Mouse (Mus musculus) heart, postnatal 0 days (tissue): Measurements from ENCODE around the gene Klhl29. TPM values are rescaled to one million over a fixed set of nuclear protein-coding genes. Genes with fewer than 3 reads are reported as not detected.

Source experiments
- ATAC-seq: fragments of 200-750 bp; cut with Nextera tagmentation; 2 replicates; pipeline ENCODE4 v1.8.0; 2017; ENCODE audit warnings: low read depth, moderate number of reproducible peaks, moderate library complexity; ENCODE audit not compliant: insufficient read depth
- DNase-seq: peaks from one replicate; pipeline ENCODE4 v3.0.0-alpha.2; 2016; ENCODE audit warnings: low spot score
- H3K27ac ChIP-seq: fragments of 300-500 bp; sonication (generic); 2 replicates; pipeline ENCODE4 v1.5.1; 2014; ENCODE audit warnings: low read depth, mild to moderate bottlenecking
- H3K27me3 ChIP-seq: fragments of 300-500 bp; sonication (generic); 2 replicates; pipeline ENCODE4 v1.6.1; 2014; ENCODE audit warnings: low read length, mixed read lengths; ENCODE audit not compliant: control insufficient read depth, insufficient read depth
- H3K36me3 ChIP-seq: fragments of 300-500 bp; sonication (generic); replicated peaks from 2 replicates; pipeline ENCODE4 v1.6.1; 2014; ENCODE audit warnings: low read length, mixed read lengths; ENCODE audit not compliant: control insufficient read depth, insufficient read depth
- H3K4me1 ChIP-seq: fragments of 300-500 bp; sonication (generic); 2 replicates; pipeline ENCODE4 v1.6.1; 2014; ENCODE audit warnings: antibody characterized with exemption; ENCODE audit not compliant: control insufficient read depth, insufficient read depth
- H3K4me2 ChIP-seq: fragments of 300-500 bp; sonication (generic); 2 replicates; pipeline ENCODE4 v1.6.1; 2014; ENCODE audit warnings: low read depth, mild to moderate bottlenecking, low read length, moderate library complexity
- H3K4me3 ChIP-seq: fragments of 300-500 bp; sonication (generic); 2 replicates; pipeline ENCODE4 v1.5.1; 2014; ENCODE audit warnings: low read depth, low read length
- H3K9ac ChIP-seq: fragments of 300-500 bp; sonication (generic); replicated peaks from 2 replicates; pipeline ENCODE4 v1.6.1; 2014; ENCODE audit warnings: low read depth, low read length, mixed read lengths
- H3K9me3 ChIP-seq: fragments of 300-500 bp; sonication (generic); replicated peaks from 2 replicates; pipeline ENCODE4 v1.6.1; 2016; ENCODE audit warnings: low read length; ENCODE audit not compliant: control insufficient read depth
- CTCF ChIP-seq: IDR thresholded peaks from 2 replicates; pipeline ENCODE4 v1.5.1; 2016; ENCODE audit warnings: antibody characterized with exemption, control low read depth, low read depth
- EP300 ChIP-seq: IDR thresholded peaks from 2 replicates; pipeline ENCODE4 v1.6.1; 2016; ENCODE audit warnings: antibody characterized with exemption, low read depth
- WGBS: fragments of 180-500 bp; shearing (Covaris S2); extraction: QIAGEN DNeasy Blood & Tissue Kit; methylation state at CpG from one replicate; pipeline ENCODE4 v1.1.7; 2014; 5-methylcytosine and 5-hydroxymethylcytosine counted together
- polyA plus RNA-seq: library from polyadenylated mRNA; unstranded; fragments of >200 nt; fragmentation: Nextera tagmentation; extraction: Ambion mirVana; gene quantifications from 2 replicates; pipeline ENCODE4 v1.2.1, GENCODE M21; 2015
- total RNA-seq: library from RNA; depleted of rRNA; stranded (reverse); fragments of >200 nt; gene quantifications from 2 replicates; pipeline ENCODE4 v1.2.3, GENCODE M21; 2014; ENCODE audit warnings: low replicate concordance

The Klhl29 gene
- total and polyA plus RNA-seq, 2 experiments from 2014 or later = 0.04 to 0.11 TPM

DNA sequence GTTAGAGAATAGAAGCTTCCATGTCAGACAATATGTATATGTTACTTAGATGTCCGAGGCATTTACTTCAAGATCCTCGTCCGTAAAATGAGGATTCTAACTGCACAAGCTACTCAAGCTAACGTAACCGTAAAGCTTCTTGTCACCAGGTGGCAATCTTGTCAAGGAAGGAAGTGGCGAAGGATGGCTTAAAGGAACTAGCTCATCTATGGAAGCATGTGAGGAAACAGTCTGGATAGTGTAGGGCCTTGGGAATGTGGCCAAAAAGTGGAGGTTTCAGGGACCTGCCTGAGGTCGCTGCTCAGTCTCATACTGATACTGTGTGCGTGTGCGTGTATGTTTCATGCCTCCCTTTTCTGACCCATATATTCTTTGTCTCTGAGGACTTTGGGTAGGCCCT is 275.9 kb downstream of the Klhl29 start:
- no peak for DNase-seq
- Histone ChIP-seq H3K36me3 (no peaks in the 10 kb centered on the region), H3K27ac (no peak overlapping the region), H3K4me2 (no peak overlapping the region), H3K27me3 (no peaks in the 10 kb centered on the region), H3K4me3 (no peak overlapping the region), H3K9ac (no peak overlapping the region), H3K9me3 (no peaks in the 10 kb centered on the region), H3K4me1 (no peaks in the 10 kb centered on the region)
- no peak for ATAC-seq
- TF ChIP-seq EP300 = no peak
- TF ChIP-seq CTCF = no peak
- 70% methylated on average over 9 of the region's 9 CpGs for WGBS

DNA sequence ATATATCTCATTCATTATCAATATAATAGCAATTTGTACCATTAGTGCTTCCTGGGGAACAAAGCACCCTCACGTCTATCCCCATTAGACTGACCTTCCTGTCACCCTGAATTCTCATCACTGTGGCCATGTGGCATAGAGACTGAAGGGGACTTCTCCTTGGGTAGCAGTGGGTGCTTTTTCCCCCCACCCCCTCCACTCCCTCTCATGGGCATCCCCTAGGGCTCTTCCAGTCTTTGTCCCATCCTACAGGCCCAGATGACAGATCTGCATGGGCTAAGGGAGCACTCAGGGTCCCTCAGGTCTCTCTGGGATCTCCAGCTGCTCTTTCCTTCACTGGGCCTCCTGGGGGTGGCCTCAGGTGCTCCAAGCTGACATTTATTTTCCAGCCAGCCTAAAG is 286.8 kb downstream of the Klhl29 start:
- H3K9ac ChIP-seq = no peak overlapping the region
- no peak overlapping the region for H3K4me3 ChIP-seq
- H3K4me2 ChIP-seq = no peak overlapping the region
- no peaks in the 10 kb centered on the region for H3K36me3 ChIP-seq
- no peaks in the 10 kb centered on the region for H3K9me3 ChIP-seq
- ATAC-seq (no peak; the same call in 1 of the 2 replicates), DNase-seq (no peak)
- H3K27me3 ChIP-seq = no peaks in the 10 kb centered on the region
- no peak overlapping the region for H3K27ac ChIP-seq
- WGBS = 44% methylated on average over 1 of the region's 1 CpGs
- no peak for TF ChIP-seq CTCF
- TF ChIP-seq EP300 = no peak
- peaks cover 10% of the 10 kb centered on the region for H3K4me1 ChIP-seq

DNA sequence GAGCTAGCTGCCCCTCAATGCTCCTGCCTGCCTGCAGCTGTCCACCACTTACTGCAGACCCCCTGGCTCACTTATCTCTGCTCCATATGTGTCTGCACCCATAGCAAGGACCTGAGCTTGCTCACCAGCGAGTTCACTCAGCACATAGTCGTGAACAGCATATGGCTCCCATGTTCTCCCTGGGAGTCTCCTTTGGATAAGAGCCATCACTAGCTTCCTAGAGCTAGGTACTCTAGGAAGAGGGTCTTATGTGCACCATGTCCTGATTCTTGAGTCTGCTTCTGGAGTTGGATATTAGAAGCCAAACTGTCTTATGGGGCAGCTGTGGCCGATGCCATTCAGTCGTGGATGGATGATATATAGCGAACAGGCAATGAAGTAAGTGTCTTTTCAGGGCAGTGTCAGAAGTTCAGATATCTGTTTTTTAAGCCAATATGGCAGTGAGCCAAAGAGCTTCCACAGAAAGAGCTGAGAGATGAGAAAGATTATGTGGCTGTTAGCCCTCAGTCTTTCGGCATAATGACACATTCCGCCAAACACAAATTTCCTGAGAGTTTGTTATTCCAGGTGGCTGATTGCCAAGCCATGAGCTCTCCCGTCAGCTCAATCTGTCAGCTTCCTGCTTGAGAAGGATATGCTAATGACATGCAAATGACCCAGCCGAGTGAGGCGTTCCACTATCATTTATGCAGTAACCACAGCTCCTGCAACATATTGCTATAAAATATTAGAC is 287.5 kb downstream of the Klhl29 start:
- peaks cover 10% of the 10 kb centered on the region for H3K4me1 ChIP-seq
- WGBS = 24% methylated on average over 10 of the region's 10 CpGs
- no peak overlapping the region for H3K9ac ChIP-seq
- no peaks in the 10 kb centered on the region for H3K9me3 ChIP-seq
- no peak overlapping the region for H3K27ac ChIP-seq
- H3K27me3 ChIP-seq = no peaks in the 10 kb centered on the region
- DNase-seq (peak; percentile 66), ATAC-seq (no peak)
- H3K36me3 ChIP-seq = no peaks in the 10 kb centered on the region
- TF ChIP-seq CTCF (no peak), EP300 (no peak)
- H3K4me3 ChIP-seq = no peak overlapping the region
- H3K4me2 ChIP-seq = peak overlapping the region; percentile 43

DNA sequence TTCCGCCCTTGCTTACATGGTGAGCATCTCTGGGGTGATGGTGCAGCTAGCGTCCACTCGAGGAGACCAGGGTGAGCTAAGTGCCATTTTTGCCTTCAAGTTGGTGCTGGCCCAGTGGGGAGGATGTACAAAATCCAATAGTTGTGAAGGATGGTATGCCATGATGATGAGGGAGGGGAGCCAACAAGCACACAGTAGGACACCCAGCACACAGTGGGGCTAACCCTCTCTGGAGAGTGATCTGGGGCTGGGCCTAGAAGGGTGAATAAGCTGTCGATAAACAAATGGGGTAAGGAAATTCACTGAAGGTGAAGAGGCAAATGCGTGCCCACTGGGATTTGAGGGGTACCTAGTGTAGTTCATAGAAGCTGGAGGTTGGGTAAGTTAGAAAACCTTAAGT is 290.8 kb downstream of the Klhl29 start:
- ATAC-seq = no peak
- Histone ChIP-seq H3K4me2 (no peak overlapping the region), H3K4me3 (no peak overlapping the region), H3K27me3 (no peaks in the 10 kb centered on the region), H3K9me3 (no peaks in the 10 kb centered on the region), H3K4me1 (peaks cover 10% of the 10 kb centered on the region), H3K9ac (no peak overlapping the region), H3K36me3 (no peaks in the 10 kb centered on the region), H3K27ac (no peak overlapping the region)
- no peak for DNase-seq
- 94% methylated on average over 5 of the region's 5 CpGs for WGBS
- TF ChIP-seq EP300 (no peak), CTCF (no peak)

DNA sequence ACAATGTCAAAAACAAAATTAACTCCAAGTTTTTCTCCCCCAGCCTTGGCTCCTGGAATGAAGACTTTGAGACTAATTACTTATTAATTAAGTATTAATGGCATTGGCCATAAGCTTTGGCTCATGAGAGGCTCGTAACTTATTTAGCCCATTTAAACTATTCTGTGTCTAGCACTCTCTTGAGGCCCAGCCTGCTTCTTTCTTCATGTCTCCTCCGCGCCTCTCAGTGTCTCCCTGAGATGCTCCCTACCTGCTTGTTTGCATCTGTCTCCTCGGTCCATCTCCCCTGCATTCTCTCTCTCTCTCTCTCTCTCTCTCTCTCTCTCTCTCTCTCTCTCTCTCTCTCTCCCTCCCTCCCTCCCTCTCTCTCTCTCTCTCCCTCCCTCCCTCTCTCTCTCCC is 294.0 kb downstream of the Klhl29 start:
- no peaks in the 10 kb centered on the region for H3K27me3 ChIP-seq
- H3K4me2 ChIP-seq = no peak overlapping the region
- H3K36me3 ChIP-seq = no peaks in the 10 kb centered on the region
- no peak overlapping the region for H3K27ac ChIP-seq
- DNase-seq (no peak), ATAC-seq (no peak)
- 89% methylated on average over 4 of the region's 4 CpGs for WGBS
- TF ChIP-seq EP300 = no peak
- no peak for TF ChIP-seq CTCF
- no peaks in the 10 kb centered on the region for H3K4me1 ChIP-seq
- H3K9ac ChIP-seq = no peak overlapping the region
- no peaks in the 10 kb centered on the region for H3K9me3 ChIP-seq
- H3K4me3 ChIP-seq = no peak overlapping the region

DNA sequence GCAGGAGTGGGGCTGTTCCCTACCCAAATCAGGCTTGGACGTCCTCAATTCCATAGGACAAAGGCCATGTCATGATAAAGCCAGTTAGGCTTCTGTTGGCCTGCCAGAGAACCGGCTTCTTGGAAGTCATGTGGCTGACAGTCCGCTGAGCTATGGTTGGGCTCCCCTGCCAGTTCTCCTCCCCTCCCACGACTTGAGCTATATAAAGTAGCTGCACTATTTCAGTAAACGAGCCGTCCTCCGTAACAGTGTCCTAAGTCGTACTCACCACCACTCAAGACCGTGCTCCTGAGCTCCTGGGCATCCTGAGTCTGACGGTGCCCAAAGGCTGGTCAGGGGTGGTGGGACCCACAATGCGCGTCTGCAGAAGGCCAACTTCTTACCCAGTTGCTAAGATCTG is 302.3 kb downstream of the Klhl29 start:
- no peak for TF ChIP-seq EP300
- no peak for TF ChIP-seq CTCF
- Histone ChIP-seq H3K4me3 (no peak overlapping the region), H3K4me1 (0 out of 2 replicates have a peak, but pooled peaks cover 4% of the 10 kb centered on the region), H3K9ac (no peak overlapping the region), H3K9me3 (no peaks in the 10 kb centered on the region), H3K4me2 (peak overlapping the region; percentile 36), H3K27ac (no peak overlapping the region), H3K36me3 (no peaks in the 10 kb centered on the region), H3K27me3 (no peaks in the 10 kb centered on the region)
- ATAC-seq = peak; percentile 60
- peak; percentile 47 for DNase-seq
- 35% methylated on average over 12 of the region's 12 CpGs for WGBS
